16 mouse cellular contexts compared by ENCODE assay signal in genomic region chr14:51929968-51930367, GRCm38 (mm10). TPM values are rescaled to one million over a fixed set of nuclear protein-coding genes. Genes with fewer than 3 reads are reported as not detected.
DNase-seq lines count a peak whose midpoint lies in the region; ATAC-seq and TF ChIP-seq lines count a peak whose summit lies in the region.
"Had no signal": no experiment of that assay in that cellular context is flagged by ENCODE, and none has a peak within 500 bp of the region (broad histone marks: within the 10 kb centered on the region; RNA-seq: fewer than 3 reads in every experiment).

No protein-coding gene starts in this region.

- H3K4me1 ChIP-seq in heart, embryonic 11.5 days (ENCODE audit: control insufficient read depth, insufficient read depth, low read length): no peaks in the 10 kb centered on the region
- H3K4me1 ChIP-seq in limb, embryonic 15.5 days: peaks cover 11% of the 10 kb centered on the region; the same call in 1 of the 2 replicates
- H3K4me1 ChIP-seq in limb, embryonic 10.5 days: peaks cover 4% of the 10 kb centered on the region; the same call in 1 of the 2 replicates
- H3K4me1 ChIP-seq in intestine, postnatal 0 days (replicated peaks; ENCODE audit: control insufficient read depth, insufficient read depth, low read length): no peaks in the 10 kb centered on the region
- H3K4me1 ChIP-seq: midbrain, embryonic 10.5 days had no signal

- no peak overlapping the region for H3K9ac ChIP-seq in heart, embryonic 11.5 days (ENCODE audit: low read depth, low read length)
- H3K9ac ChIP-seq in limb, embryonic 15.5 days: no peak overlapping the region
- H3K9ac ChIP-seq in intestine, postnatal 0 days (ENCODE audit: low read depth, low read length): 0 out of 2 replicates have a peak overlapping the region, but pooled peaks have one; percentile 7
- H3K9ac ChIP-seq: liver, embryonic 12.5 days had no signal

- no peak overlapping the region for H3K4me2 ChIP-seq in heart, embryonic 11.5 days
- H3K4me2 ChIP-seq in limb, embryonic 15.5 days: no peak overlapping the region
- peak overlapping the region; percentile 24; the same call in 1 of the 2 replicates for H3K4me2 ChIP-seq in intestine, postnatal 0 days (replicated peaks; ENCODE audit: low read depth)
- H3K4me2 ChIP-seq: liver, embryonic 12.5 days had no signal

- 55% methylated on average over 9 of the region's 9 CpGs for WGBS in heart, embryonic 11.5 days (ENCODE audit: insufficient replicate concordance)
- WGBS in limb, embryonic 15.5 days: 62% methylated on average over 9 of the region's 9 CpGs
- WGBS in limb, embryonic 10.5 days: 69% methylated on average over 9 of the region's 9 CpGs
- 60% methylated on average over 9 of the region's 9 CpGs for WGBS in intestine, postnatal 0 days

- no peaks in the 10 kb centered on the region for H3K36me3 ChIP-seq in heart, embryonic 11.5 days (ENCODE audit: control insufficient read depth, insufficient read depth, low read length)
- no peaks in the 10 kb centered on the region for H3K36me3 ChIP-seq in limb, embryonic 15.5 days
- no peaks in the 10 kb centered on the region for H3K36me3 ChIP-seq in limb, embryonic 10.5 days
- no peaks in the 10 kb centered on the region for H3K36me3 ChIP-seq in intestine, postnatal 0 days (ENCODE audit: control insufficient read depth, insufficient read depth)
- H3K36me3 ChIP-seq: liver, embryonic 12.5 days; midbrain, embryonic 10.5 days had no signal

- H3K4me3 ChIP-seq in heart, embryonic 11.5 days (ENCODE audit: low read depth, low read length): no peak overlapping the region
- H3K4me3 ChIP-seq in limb, embryonic 15.5 days: no peak overlapping the region
- no peak overlapping the region for H3K4me3 ChIP-seq in limb, embryonic 10.5 days
- no peak overlapping the region for H3K4me3 ChIP-seq in intestine, postnatal 0 days (ENCODE audit: low read depth, low read length)
- H3K4me3 ChIP-seq: liver, embryonic 12.5 days; midbrain, embryonic 10.5 days had no signal

- no peaks in the 10 kb centered on the region for H3K9me3 ChIP-seq in heart, embryonic 11.5 days (replicated peaks; ENCODE audit: control insufficient read depth, low read length)
- H3K9me3 ChIP-seq in limb, embryonic 15.5 days: no peaks in the 10 kb centered on the region
- H3K9me3 ChIP-seq in limb, embryonic 10.5 days (replicated peaks): no peaks in the 10 kb centered on the region
- no peaks in the 10 kb centered on the region for H3K9me3 ChIP-seq in intestine, postnatal 0 days (ENCODE audit: control insufficient read depth)
- H3K9me3 ChIP-seq: midbrain, embryonic 10.5 days had no signal

- H3K27me3 ChIP-seq in heart, embryonic 11.5 days (ENCODE audit: control insufficient read depth, insufficient read depth, low read length): no peaks in the 10 kb centered on the region
- no peaks in the 10 kb centered on the region for H3K27me3 ChIP-seq in limb, embryonic 15.5 days
- no peaks in the 10 kb centered on the region for H3K27me3 ChIP-seq in limb, embryonic 10.5 days (ENCODE audit: low read depth, poor library complexity, severe bottlenecking)
- H3K27me3 ChIP-seq in intestine, postnatal 0 days (replicated peaks; ENCODE audit: control insufficient read depth, insufficient read depth, low read length): no peaks in the 10 kb centered on the region

- no peak overlapping the region for H3K27ac ChIP-seq in heart, embryonic 11.5 days (ENCODE audit: low read depth, low read length)
- H3K27ac ChIP-seq in limb, embryonic 15.5 days: peak overlapping the region; percentile 24; the same call in 1 of the 2 replicates
- no peak overlapping the region; the same call in 1 of the 2 replicates for H3K27ac ChIP-seq in limb, embryonic 10.5 days
- no peak overlapping the region for H3K27ac ChIP-seq in intestine, postnatal 0 days (ENCODE audit: low read depth, low read length)
- H3K27ac ChIP-seq: liver, embryonic 12.5 days; midbrain, embryonic 10.5 days had no signal

- peak; percentile 5; the same call in 1 of the 2 replicates for TF ChIP-seq CTCF in brain, embryonic 14.5 days (IDR thresholded peaks at IDR 0.05; ENCODE audit: borderline replicate concordance, extremely low read depth, insufficient read depth, insufficient read length)
- TF ChIP-seq CTCF in intestine, postnatal 0 days (IDR thresholded peaks at IDR 0.05; ENCODE audit: low read depth): 0 out of 2 replicates have a peak, but pooled peaks have one; percentile 30

- ATAC-seq in heart, embryonic 11.5 days (replicated peaks; ENCODE audit: insufficient number of reproducible peaks, low FRiP score, low TSS enrichment): no peak
- ATAC-seq in limb, embryonic 15.5 days (ENCODE audit: insufficient number of reproducible peaks, low FRiP score, low TSS enrichment, low read depth): no peak
- no peak for ATAC-seq in intestine, postnatal 0 days

- DNase-seq in heart, adult 8-10 months (ENCODE audit: low spot score): peak; percentile 28
- DNase-seq in limb, embryonic 10.5 days (ENCODE audit: low spot score): no peak
- no peak for DNase-seq in brain, embryonic 14.5 days (ENCODE audit: low read depth)
- no peak for DNase-seq in right cerebral cortex, postnatal 10 days (ENCODE audit: low spot score in 2 of 2)
- DNase-seq: adrenal gland, adult 8-10 months; cerebellum, adult 11-12 months had no signal

- TF ChIP-seq POLR2A in brain, embryonic 14.5 days (IDR thresholded peaks at IDR 0.05; ENCODE audit: borderline replicate concordance, extremely low read depth, insufficient read depth, insufficient read length, poor library complexity, severe bottlenecking): no peak

RNA-seq across cellular contexts. Expression of gene Rnase13, which starts 7.4 kb away (rescaled TPM):
- total RNA-seq in heart, adult 8-10 months (2022): not detected
- polyA plus RNA-seq in heart, embryonic 11.5 days (2014; fragmentation: Nextera tagmentation; extraction: Ambion mirVana): not detected in 2 replicates
- not detected in 2 replicates for polyA plus RNA-seq in limb, embryonic 15.5 days (2015; fragmentation: Nextera tagmentation; extraction: Ambion mirVana)
- polyA plus RNA-seq in limb, embryonic 10.5 days (2016; fragmentation: Nextera tagmentation; extraction: Ambion mirVana): not detected in 2 replicates
- polyA plus RNA-seq in brain, embryonic 14.5 days (2012; rRNA removed): not detected in 2 replicates
- not detected in 2 replicates for polyA plus RNA-seq in intestine, postnatal 0 days (2015; fragmentation: Nextera tagmentation; extraction: Ambion mirVana)
- total RNA-seq: adrenal gland, adult 8-10 months; layer of hippocampus, postnatal 25 days had no signal
- polyA plus RNA-seq: embryonic facial prominence, embryonic 11.5 days; kidney, postnatal 0 days; liver, embryonic 12.5 days; midbrain, embryonic 10.5 days; thymus, postnatal 0 days had no signal

RNA-seq across cellular contexts. Expression of gene Tppp2, which starts 11.7 kb away (rescaled TPM):
- total RNA-seq in heart, adult 8-10 months (2022): not detected
- polyA plus RNA-seq in heart, embryonic 11.5 days (2014; fragmentation: Nextera tagmentation; extraction: Ambion mirVana): not detected in 2 replicates
- not detected in 2 replicates for polyA plus RNA-seq in limb, embryonic 15.5 days (2015; fragmentation: Nextera tagmentation; extraction: Ambion mirVana)
- not detected in 2 replicates for polyA plus RNA-seq in limb, embryonic 10.5 days (2016; fragmentation: Nextera tagmentation; extraction: Ambion mirVana)
- polyA plus RNA-seq in brain, embryonic 14.5 days (2012; rRNA removed): not detected in 2 replicates
- polyA plus RNA-seq in intestine, postnatal 0 days (2015; fragmentation: Nextera tagmentation; extraction: Ambion mirVana): not detected in 2 replicates
- total RNA-seq: adrenal gland, adult 8-10 months; layer of hippocampus, postnatal 25 days had no signal
- polyA plus RNA-seq: embryonic facial prominence, embryonic 11.5 days; frontal cortex, adult 2 months; kidney, postnatal 0 days; liver, embryonic 12.5 days; midbrain, embryonic 10.5 days; thymus, postnatal 0 days had no signal

RNA-seq across cellular contexts. Expression of gene Ndrg2, which starts 16.0 kb away (rescaled TPM):
- total RNA-seq in heart, adult 8-10 months (2022): 1,000 to 10,000 TPM; 1,477 to 1,608 (median 1,523) TPM
- 115 and 145 TPM in 2 replicates for polyA plus RNA-seq in heart, embryonic 11.5 days (2014; fragmentation: Nextera tagmentation; extraction: Ambion mirVana)
- polyA plus RNA-seq in limb, embryonic 15.5 days (2015; fragmentation: Nextera tagmentation; extraction: Ambion mirVana): 105 and 117 TPM in 2 replicates
- polyA plus RNA-seq in limb, embryonic 10.5 days (2016; fragmentation: Nextera tagmentation; extraction: Ambion mirVana): 5.0 and 8.3 TPM in 2 replicates
- 80.5 and 115 TPM in 2 replicates for polyA plus RNA-seq in brain, embryonic 14.5 days (2012; rRNA removed)
- 24.9 and 27.1 TPM in 2 replicates for polyA plus RNA-seq in intestine, postnatal 0 days (2015; fragmentation: Nextera tagmentation; extraction: Ambion mirVana)

RNA-seq across cellular contexts. Expression of gene Slc39a2, which starts 37.3 kb away (rescaled TPM):
- under 1 TPM in 2 of 4 experiments, not detected in 2; 0.17 to 0.44 TPM for total RNA-seq in heart, adult 8-10 months (2022)
- polyA plus RNA-seq in heart, embryonic 11.5 days (2014; fragmentation: Nextera tagmentation; extraction: Ambion mirVana): 0.17 and 0.31 TPM in 2 replicates
- polyA plus RNA-seq in limb, embryonic 15.5 days (2015; fragmentation: Nextera tagmentation; extraction: Ambion mirVana): 6.0 and 6.1 TPM in 2 replicates
- polyA plus RNA-seq in limb, embryonic 10.5 days (2016; fragmentation: Nextera tagmentation; extraction: Ambion mirVana): 0.31 and 0.39 TPM in 2 replicates
- polyA plus RNA-seq in brain, embryonic 14.5 days (2012; rRNA removed): 12.1 and 15.3 TPM in 2 replicates
- 0.38 and 0.57 TPM in 2 replicates for polyA plus RNA-seq in intestine, postnatal 0 days (2015; fragmentation: Nextera tagmentation; extraction: Ambion mirVana)

RNA-seq across cellular contexts. Expression of gene Mettl17, which starts 45.3 kb away (rescaled TPM):
- total RNA-seq in heart, adult 8-10 months (2022): 10 to 100 TPM; 17.9 to 26.4 (median 22.7) TPM
- polyA plus RNA-seq in heart, embryonic 11.5 days (2014; fragmentation: Nextera tagmentation; extraction: Ambion mirVana): 41.9 and 46.9 TPM in 2 replicates
- polyA plus RNA-seq in limb, embryonic 15.5 days (2015; fragmentation: Nextera tagmentation; extraction: Ambion mirVana): 46.8 and 48.4 TPM in 2 replicates
- polyA plus RNA-seq in limb, embryonic 10.5 days (2016; fragmentation: Nextera tagmentation; extraction: Ambion mirVana): 48.6 and 54.1 TPM in 2 replicates
- 64.9 and 76.0 TPM in 2 replicates for polyA plus RNA-seq in brain, embryonic 14.5 days (2012; rRNA removed)
- 16.9 and 19.7 TPM in 2 replicates for polyA plus RNA-seq in intestine, postnatal 0 days (2015; fragmentation: Nextera tagmentation; extraction: Ambion mirVana)
